Mouse (Mus musculus): Measurements from ENCODE around the gene Cyb5rl. TPM values are rescaled to one million over a fixed set of nuclear protein-coding genes. Genes with fewer than 3 reads are reported as not detected.
A peak's percentile ranks its signal among the peaks of the same experiment; 100 is the strongest.

Gene Cyb5rl
- polyA plus RNA-seq, 1 experiment = 4.5 TPM

DNA sequence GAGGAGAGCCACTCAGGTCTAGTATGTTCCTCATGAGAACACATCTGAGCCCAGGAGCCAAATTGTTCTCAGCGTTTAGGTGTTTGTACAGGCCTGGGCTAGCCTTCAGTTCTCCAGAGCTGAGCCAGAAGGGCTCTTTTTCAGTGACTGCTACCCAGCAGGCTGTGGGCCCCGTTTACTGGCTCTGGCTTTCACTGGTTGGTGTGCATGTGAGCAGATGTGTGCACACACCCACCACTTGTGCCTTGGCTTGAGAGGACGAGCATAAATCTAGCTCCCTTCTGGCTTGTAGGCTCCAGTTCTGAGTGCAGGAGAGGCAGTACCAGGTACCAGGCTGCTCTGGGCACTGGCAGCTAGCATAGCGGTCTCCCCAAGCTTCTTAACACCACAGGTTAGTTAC, 28.5 kb upstream of the Cyb5rl start:
- no peak for TF ChIP-seq CTCF (IDR thresholded peaks at IDR 0.05; ENCODE audit: borderline replicate concordance, extremely low read depth, insufficient read depth, insufficient read length)
- no peak for TF ChIP-seq POLR2A (IDR thresholded peaks at IDR 0.05; ENCODE audit: borderline replicate concordance, extremely low read depth, insufficient read depth, insufficient read length, poor library complexity, severe bottlenecking)
- DNase-seq (ENCODE audit: low read depth) = no peak

DNA sequence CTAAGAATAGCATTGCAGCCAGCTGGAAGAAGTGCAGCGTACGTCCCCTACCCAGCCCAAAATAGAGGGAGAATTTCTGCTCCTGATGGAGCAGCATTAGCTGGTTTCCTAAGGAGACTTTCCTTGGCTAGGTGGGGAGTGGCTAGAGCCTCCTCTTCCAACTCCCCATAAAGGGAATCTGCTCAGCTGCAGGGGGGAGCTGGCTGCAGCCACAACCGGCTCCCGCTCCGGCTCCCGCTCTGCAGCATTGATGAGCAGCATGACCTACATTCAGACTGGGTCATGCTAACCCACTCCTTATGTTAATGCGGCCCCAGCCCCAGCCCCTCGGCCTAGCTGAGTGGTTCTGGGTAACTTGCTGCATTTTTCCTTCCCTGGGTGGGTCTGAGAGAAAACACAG, 27.5 kb upstream of the Cyb5rl start:
- peak; percentile 63 for DNase-seq (ENCODE audit: low read depth)

DNA sequence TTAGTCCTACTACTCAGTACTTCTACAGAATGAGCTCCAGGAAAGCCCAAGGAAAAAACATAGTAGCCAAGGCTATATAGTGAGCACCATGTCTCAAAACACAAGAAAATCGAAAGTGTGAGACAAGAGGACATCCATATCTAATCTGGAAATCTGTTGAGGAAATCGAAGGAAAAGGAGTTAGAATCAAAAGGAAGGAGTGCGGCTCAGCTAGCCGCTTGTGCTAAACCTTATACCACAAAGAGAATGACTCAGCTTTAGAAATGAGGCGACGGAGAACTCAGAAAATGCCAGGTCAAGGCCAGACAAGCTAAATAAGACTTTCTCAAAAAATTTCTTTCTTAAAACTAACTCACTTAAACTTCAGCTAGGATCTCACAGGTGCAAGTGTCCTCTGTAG, 24.5 kb upstream of the Cyb5rl start:
- TF ChIP-seq CTCF (IDR thresholded peaks at IDR 0.05; ENCODE audit: borderline replicate concordance, extremely low read depth, insufficient read depth, insufficient read length) = no peak
- TF ChIP-seq POLR2A (IDR thresholded peaks at IDR 0.05; ENCODE audit: borderline replicate concordance, extremely low read depth, insufficient read depth, insufficient read length, poor library complexity, severe bottlenecking) = no peak
- DNase-seq (ENCODE audit: low read depth) = no peak

More for the DNA sequence above, 27.5 kb upstream of the Cyb5rl start:
- TF ChIP-seq POLR2A (IDR thresholded peaks at IDR 0.05; ENCODE audit: borderline replicate concordance, extremely low read depth, insufficient read depth, insufficient read length, poor library complexity, severe bottlenecking) = no peak

DNA sequence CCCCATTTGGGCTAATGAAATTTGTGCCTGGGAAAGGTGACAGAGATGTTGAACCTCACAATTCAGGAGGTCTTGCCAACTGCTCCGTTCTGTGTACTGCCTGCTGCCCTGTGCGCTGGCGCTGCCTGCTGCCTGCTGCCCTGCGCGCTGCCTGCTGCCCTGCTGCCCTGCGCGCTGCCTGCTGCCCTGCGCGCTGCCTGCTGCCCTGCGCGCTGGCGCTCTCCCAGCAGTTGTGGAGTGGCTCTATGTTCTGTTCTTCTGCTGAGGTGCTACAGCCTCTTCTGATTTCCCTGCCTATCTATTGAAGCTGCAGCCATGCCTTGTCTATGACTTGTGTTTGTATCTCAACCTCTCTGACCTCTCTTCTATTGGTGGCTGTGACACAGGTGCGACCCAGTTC, 21.6 kb upstream of the Cyb5rl start:
- DNase-seq (ENCODE audit: low read depth) = no peak
- TF ChIP-seq POLR2A (IDR thresholded peaks at IDR 0.05; ENCODE audit: borderline replicate concordance, extremely low read depth, insufficient read depth, insufficient read length, poor library complexity, severe bottlenecking) (no peak), CTCF (IDR thresholded peaks at IDR 0.05; ENCODE audit: borderline replicate concordance, extremely low read depth, insufficient read depth, insufficient read length) (no peak)

DNA sequence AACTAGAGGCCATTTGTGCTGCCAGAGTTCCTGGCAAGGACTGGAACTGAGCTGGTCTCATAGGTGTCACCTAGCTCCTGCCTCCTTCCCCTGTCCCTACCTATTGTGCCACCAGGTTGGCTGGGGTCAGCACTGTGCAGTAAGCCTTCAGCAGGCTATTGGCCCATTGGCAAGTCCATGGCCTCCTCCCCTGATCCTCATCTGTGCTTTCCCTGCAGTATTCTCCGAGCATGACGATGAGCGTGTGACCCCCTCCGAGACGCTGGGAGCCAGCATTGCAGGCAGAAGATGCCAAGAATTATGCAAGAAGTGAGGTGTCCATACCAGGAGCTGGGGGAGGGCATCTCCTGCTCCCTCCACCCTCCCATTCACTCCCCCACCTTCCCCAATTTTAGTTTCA, 19.0 kb upstream of the Cyb5rl start:
- DNase-seq (ENCODE audit: low read depth) = no peak
- TF ChIP-seq POLR2A (IDR thresholded peaks at IDR 0.05; ENCODE audit: borderline replicate concordance, extremely low read depth, insufficient read depth, insufficient read length, poor library complexity, severe bottlenecking) (no peak), CTCF (IDR thresholded peaks at IDR 0.05; ENCODE audit: borderline replicate concordance, extremely low read depth, insufficient read depth, insufficient read length) (no peak)

DNA sequence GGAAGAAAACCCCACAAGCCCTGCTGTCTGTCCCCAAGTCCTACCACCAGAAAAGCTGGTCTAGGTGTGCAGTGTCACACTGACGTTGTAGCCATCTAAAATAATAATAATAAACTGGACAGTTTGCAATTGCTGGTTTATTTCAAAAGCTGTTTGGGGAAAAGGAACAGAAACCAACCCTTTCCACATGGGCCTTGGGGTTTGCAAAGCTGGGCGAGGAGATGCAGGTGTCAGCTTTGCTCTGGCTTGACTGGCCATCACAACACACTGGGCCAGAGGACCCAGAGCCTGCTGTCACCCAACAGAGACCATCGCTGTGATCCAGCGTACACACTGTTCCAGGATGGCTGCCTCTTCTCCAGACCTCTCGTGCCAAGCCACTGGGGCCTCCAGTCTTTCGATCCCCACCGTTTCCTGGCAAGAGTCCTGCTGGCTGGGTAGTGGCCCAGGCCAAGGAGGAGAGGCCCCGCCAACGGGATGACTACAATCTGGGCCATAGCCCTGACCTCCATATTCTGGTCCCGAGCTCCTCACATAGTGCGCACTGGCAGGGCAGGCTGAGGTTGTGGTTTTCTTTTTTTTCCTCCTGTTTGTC, 18.1 kb upstream of the Cyb5rl start:
- TF ChIP-seq CTCF (IDR thresholded peaks at IDR 0.05; ENCODE audit: borderline replicate concordance, extremely low read depth, insufficient read depth, insufficient read length) (no peak), POLR2A (IDR thresholded peaks at IDR 0.05; ENCODE audit: borderline replicate concordance, extremely low read depth, insufficient read depth, insufficient read length, poor library complexity, severe bottlenecking) (no peak)
- DNase-seq (ENCODE audit: low read depth) = peak; percentile 18

DNA sequence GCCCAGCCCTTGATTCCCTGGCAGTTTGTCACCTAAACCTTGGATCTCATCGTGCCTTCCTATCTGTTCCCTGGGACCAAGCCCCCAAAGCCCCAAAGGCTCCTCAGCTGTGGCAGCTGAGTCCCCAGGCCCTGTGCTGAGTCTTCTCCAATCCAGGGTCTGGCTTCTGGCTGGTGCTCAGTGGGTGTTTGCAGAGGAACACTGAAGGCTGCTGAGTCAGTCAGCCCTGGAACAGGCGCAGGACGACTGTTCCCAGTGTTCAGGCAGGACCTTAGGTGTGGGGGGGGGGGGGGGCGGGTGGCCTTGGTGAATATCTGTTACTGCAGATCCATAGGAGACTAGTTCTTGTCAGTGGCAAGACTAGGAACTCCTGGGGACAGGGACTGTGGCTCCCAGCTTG, 14.9 kb upstream of the Cyb5rl start:
- no peak for TF ChIP-seq POLR2A (IDR thresholded peaks at IDR 0.05; ENCODE audit: borderline replicate concordance, extremely low read depth, insufficient read depth, insufficient read length, poor library complexity, severe bottlenecking)
- no peak for TF ChIP-seq CTCF (IDR thresholded peaks at IDR 0.05; ENCODE audit: borderline replicate concordance, extremely low read depth, insufficient read depth, insufficient read length)
- no peak for DNase-seq (ENCODE audit: low read depth)

DNA sequence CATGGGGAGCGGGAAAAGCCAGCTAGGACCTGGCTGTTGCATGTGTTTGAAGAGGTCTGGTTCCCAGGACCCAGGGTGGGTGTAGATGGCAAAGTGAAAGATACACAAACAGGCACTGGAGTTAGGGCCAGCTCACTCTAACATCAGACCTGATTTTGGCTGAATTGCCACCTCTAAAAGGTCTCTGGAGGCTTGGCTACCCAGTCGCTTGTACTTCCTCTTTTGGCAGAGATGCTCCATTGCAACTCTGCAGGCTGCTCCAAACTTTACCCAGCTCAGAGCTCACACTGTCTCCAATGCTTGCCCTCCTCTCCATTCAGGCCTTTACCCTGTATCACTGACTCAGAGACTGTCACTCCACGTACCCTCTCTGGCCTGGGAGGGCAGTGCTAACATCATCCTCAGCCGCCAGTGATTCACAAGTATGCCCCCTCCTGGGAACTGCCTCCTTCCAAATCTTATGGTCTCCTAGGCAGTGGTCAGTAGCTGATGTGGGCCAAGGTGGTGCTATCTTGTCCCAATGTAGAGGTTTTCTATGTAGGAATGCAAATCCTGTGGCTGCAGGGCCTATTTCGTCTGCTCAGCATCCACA, 13.7 kb upstream of the Cyb5rl start:
- TF ChIP-seq POLR2A (IDR thresholded peaks at IDR 0.05; ENCODE audit: borderline replicate concordance, extremely low read depth, insufficient read depth, insufficient read length, poor library complexity, severe bottlenecking) = no peak
- no peak for DNase-seq (ENCODE audit: low read depth)

DNA sequence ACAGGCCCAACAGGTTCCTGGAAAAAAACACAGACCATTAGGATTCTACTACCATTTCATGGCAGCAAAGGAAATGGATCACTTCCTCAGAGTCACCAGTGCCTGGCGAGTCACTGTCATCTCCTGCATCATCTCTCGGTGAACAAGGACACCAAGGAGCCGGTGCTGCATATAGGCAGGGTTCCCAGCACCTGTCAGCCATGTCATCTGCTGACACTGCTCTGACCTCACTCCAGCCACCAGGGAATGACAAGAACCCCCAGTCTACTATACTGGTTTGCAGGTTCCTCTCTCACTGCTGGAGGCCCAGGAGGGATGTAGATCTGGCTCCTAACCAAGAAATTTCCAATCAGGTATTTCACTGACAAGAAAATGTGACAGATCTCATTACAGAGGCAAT, 10.7 kb upstream of the Cyb5rl start:
- no peak for TF ChIP-seq POLR2A (IDR thresholded peaks at IDR 0.05; ENCODE audit: borderline replicate concordance, extremely low read depth, insufficient read depth, insufficient read length, poor library complexity, severe bottlenecking)
- no peak for TF ChIP-seq CTCF (IDR thresholded peaks at IDR 0.05; ENCODE audit: borderline replicate concordance, extremely low read depth, insufficient read depth, insufficient read length)
- DNase-seq (ENCODE audit: low read depth) = no peak

DNA sequence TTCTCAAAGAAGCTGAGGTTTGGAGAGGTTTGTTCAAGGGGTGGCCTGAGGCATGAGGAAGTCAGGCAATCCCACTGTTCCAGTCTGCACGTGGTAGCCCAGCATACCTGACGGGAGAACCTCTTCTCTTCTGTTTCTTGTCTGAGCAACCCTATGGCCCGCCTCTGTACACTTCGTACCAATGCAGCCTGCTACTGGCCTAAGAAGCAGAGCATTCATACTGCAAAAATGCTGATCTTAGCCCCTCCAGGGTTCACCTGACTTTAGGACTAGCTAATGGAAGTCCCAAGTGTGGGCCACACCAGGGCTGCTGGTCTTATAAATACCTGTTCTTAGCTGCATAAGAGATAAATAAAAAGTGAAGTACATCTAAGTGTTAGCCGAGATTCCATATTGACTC, 8.4 kb upstream of the Cyb5rl start:
- no peak for DNase-seq (ENCODE audit: low read depth)
- no peak for TF ChIP-seq POLR2A (IDR thresholded peaks at IDR 0.05; ENCODE audit: borderline replicate concordance, extremely low read depth, insufficient read depth, insufficient read length, poor library complexity, severe bottlenecking)
- TF ChIP-seq CTCF (IDR thresholded peaks at IDR 0.05; ENCODE audit: borderline replicate concordance, extremely low read depth, insufficient read depth, insufficient read length) = no peak

DNA sequence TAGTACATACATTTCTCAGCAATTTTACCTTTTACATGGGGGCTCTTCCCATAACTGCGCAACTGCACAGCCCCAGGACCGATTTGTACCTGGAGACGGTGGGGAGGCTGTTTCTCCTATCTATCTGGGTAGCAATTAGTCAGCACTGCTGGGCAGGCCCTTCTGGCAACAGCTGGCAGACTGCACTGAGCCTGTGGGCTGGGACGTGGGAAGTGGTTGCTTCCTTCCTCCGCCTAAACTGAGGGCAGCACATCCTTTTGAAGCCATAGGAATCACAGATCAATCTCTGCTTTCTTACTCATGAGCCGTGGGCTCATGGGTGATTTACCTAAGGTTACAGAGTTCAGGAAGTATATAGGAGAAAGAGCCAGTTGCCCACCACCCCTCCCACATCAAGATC, 8.0 kb upstream of the Cyb5rl start:
- DNase-seq (ENCODE audit: low read depth) = no peak
- TF ChIP-seq POLR2A (IDR thresholded peaks at IDR 0.05; ENCODE audit: borderline replicate concordance, extremely low read depth, insufficient read depth, insufficient read length, poor library complexity, severe bottlenecking) (no peak), CTCF (IDR thresholded peaks at IDR 0.05; ENCODE audit: borderline replicate concordance, extremely low read depth, insufficient read depth, insufficient read length) (no peak)

DNA sequence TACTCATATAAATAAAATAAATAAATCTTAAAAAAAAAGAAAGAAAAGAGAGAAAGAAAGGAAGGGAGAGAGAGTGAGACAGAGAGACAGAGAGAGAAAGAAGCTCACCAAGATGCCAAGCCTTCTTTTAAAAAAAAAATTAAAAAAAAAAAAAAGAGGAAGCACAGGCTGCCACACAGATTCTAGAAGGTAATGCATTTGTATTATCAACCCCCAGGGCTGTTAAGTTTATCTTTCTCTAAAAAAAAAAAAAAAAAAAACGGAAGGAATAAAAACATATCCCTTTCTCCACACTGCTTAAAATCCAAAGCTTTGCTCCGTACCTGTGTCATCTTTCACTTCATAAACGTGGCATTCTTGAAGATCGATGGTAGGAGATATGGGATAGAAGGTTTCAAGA, 5.2 kb upstream of the Cyb5rl start:
- DNase-seq (ENCODE audit: low read depth) = no peak
- no peak for TF ChIP-seq CTCF (IDR thresholded peaks at IDR 0.05; ENCODE audit: borderline replicate concordance, extremely low read depth, insufficient read depth, insufficient read length)
- TF ChIP-seq POLR2A (IDR thresholded peaks at IDR 0.05; ENCODE audit: borderline replicate concordance, extremely low read depth, insufficient read depth, insufficient read length, poor library complexity, severe bottlenecking) = no peak
